Mouse (Mus musculus): ENCODE results near the gene Tcf7l1. TPM values are rescaled to one million over a fixed set of nuclear protein-coding genes. Genes with fewer than 3 reads are reported as not detected.

The Tcf7l1 gene
- polyA plus RNA-seq, 1 experiment from 2014 or later = 16.1 TPM

DNA sequence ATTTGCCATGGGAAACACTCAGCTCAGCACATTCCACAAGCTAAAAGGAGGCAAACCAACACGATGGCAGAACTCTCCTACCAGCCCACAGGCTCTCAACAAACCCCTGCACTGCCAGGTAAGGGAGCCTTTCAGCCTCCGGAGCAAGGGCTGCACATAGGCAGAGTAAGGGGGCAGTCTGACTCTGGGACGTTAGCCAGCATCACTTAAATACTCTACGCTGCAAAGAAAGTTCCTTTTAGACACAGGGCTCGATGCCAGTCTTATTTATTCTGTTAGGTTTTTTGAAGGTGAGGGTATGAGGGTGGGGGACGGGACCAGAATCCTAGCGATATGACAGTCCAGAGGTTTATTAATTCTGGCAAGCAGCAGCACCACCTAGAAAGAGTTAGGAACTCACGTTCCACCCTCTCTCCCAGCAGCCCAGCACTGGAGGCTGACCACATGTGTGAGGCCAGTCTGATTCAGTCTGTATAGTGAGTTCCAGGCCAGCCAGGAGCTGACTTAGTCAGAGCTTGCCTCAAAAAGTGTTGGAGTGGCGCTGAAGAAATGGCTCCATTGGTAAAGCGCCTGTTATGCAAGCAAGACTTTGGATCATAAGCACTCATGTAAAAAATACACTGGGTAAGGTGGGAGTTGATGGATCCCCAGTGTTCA lies 44.8 kb downstream of the Tcf7l1 start:
- Histone ChIP-seq H3K4me3 (no peak overlapping the region), H3K4me1 (peaks cover 82% of the 10 kb centered on the region), H3K36me3 (no peaks in the 10 kb centered on the region), H3K9me3 (no peaks in the 10 kb centered on the region), H3K9ac (no peak overlapping the region), H3K4me2 (no peak overlapping the region), H3K27me3 (replicated peaks) (no peaks in the 10 kb centered on the region), H3K27ac (replicated peaks) (no peak overlapping the region; the same call in 1 of the 2 replicates)
- 52% methylated on average over 10 of the region's 10 CpGs for WGBS
- ATAC-seq (ENCODE audit: extremely low read depth, insufficient number of reproducible peaks, low FRiP score, low TSS enrichment) = no peak

DNA sequence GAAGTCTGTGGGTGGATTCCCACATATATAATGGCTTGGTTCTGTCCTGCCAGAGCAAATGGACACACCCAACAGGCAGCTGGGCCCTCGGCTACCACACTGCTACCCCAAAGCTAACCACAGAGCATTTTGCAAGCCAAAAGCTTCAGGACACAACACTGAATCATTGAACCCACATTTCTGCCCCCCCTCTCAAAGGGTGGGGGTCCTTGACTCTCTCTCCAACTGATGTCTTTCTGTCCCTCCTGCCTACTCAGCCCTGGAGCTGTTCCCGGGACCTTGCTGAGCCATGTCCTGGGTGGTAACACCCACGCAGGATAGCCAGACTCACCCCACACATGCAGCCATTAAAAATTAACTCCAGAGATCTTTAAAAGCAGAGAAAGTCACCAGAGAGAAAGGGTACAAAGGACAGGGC lies 45.4 kb downstream of the Tcf7l1 start:
- no peaks in the 10 kb centered on the region for H3K9me3 ChIP-seq
- ATAC-seq (ENCODE audit: extremely low read depth, insufficient number of reproducible peaks, low FRiP score, low TSS enrichment) = no peak
- no peaks in the 10 kb centered on the region for H3K36me3 ChIP-seq
- 65% methylated on average over 3 of the region's 3 CpGs for WGBS
- H3K9ac ChIP-seq = no peak overlapping the region
- peaks cover 75% of the 10 kb centered on the region for H3K4me1 ChIP-seq
- H3K27ac ChIP-seq (replicated peaks) = no peak overlapping the region
- no peak overlapping the region for H3K4me3 ChIP-seq
- H3K4me2 ChIP-seq = no peak overlapping the region
- no peaks in the 10 kb centered on the region for H3K27me3 ChIP-seq (replicated peaks)

DNA sequence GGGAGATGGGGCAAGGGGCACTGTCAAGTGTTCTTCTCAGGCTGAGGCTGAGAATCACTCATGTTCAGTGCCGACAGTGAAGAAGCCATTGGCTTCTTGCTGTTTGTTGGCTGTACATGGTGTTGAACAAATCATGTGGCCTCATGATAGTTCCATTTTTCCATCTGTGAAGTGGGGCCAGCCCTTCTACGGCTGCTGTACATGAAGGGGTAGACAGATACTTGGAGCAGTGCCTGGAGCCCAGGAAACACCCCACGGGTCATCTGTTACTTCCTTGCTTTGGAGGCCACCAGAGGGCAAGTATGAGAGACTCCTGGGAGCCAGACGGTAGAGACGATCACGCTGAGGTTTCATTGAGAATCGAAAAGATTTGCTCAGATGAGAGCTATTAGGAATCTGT lies 46.7 kb downstream of the Tcf7l1 start:
- Histone ChIP-seq H3K9me3 (no peaks in the 10 kb centered on the region), H3K27me3 (replicated peaks) (no peaks in the 10 kb centered on the region), H3K4me1 (peaks cover 68% of the 10 kb centered on the region), H3K9ac (no peak overlapping the region), H3K36me3 (no peaks in the 10 kb centered on the region), H3K4me3 (no peak overlapping the region), H3K4me2 (no peak overlapping the region), H3K27ac (replicated peaks) (no peak overlapping the region)
- 50% methylated on average over 7 of the region's 7 CpGs for WGBS
- ATAC-seq (ENCODE audit: extremely low read depth, insufficient number of reproducible peaks, low FRiP score, low TSS enrichment) = no peak

DNA sequence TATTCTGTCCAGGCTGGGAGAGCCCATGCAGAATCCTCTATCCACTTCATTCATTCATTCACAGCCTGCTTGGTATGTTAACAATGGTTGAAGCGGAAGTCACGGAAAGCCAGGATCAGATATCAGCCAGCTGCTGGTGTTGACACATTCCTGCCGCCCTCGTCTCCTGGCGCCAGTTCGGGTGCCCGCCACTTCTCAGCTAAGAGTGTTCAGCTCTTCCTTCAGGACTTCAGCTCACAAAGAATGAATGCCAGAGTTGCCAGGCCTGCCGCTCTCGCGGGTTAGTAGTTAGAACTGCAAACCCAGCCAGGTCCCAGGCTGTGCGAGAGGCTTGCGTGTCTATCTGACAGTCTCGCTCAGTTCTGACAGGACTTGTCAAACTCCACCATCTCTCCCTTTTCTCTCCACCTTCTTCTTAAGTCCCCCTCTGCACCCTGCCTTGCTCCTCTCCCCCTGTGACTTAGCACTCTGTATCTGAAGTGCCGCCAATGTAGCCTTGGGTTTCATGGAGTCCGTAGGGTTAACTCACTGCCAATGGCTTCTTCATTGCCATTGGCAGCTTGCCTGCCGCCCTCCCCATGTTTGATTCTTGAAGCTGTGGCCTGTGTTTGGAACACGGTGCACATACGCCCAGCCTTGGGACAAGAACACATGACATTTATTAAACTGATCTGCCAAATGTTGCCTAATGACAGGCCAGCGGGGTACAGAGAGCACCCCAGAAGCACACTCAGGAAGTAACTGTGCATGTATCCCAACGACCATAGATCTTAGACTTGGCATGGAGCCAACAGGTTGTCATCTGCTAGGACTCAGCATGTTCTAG lies 48.2 kb downstream of the Tcf7l1 start:
- peak overlapping the region; percentile 48; the same call in 1 of the 2 replicates for H3K9ac ChIP-seq
- WGBS = 18% methylated on average over 20 of the region's 20 CpGs
- peaks cover 71% of the 10 kb centered on the region for H3K4me1 ChIP-seq
- no peaks in the 10 kb centered on the region for H3K27me3 ChIP-seq (replicated peaks)
- H3K4me3 ChIP-seq = peak overlapping the region; percentile 21
- ATAC-seq (ENCODE audit: extremely low read depth, insufficient number of reproducible peaks, low FRiP score, low TSS enrichment) = no peak
- H3K4me2 ChIP-seq = peak overlapping the region; percentile 59
- H3K9me3 ChIP-seq = no peaks in the 10 kb centered on the region
- H3K36me3 ChIP-seq = no peaks in the 10 kb centered on the region
- peak overlapping the region; percentile 85 for H3K27ac ChIP-seq (replicated peaks)

DNA sequence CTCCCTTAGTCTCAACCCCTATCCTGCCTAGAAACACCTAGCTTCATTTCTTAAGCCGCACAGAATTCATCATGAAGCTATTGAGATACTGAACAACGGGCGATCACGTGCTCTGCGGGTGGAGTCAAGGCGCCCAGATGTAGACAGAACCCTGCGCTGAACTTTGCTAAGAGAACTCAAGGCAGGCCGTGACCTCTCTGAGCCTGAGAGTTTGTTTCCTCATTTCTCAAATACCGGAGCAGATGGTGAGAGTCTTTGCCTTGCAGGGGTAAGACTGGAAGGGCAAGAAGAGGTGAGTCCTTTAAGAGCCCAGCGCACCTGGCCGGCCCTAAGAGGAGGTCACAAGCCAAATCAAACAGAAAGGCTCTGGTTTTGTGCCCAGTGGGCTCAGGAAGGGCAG lies 52.2 kb downstream of the Tcf7l1 start:
- Histone ChIP-seq H3K4me1 (peaks cover 47% of the 10 kb centered on the region), H3K36me3 (0 out of 2 replicates have a peak, but pooled peaks cover 3% of the 10 kb centered on the region), H3K27ac (replicated peaks) (no peak overlapping the region), H3K4me2 (no peak overlapping the region), H3K27me3 (replicated peaks) (no peaks in the 10 kb centered on the region), H3K9me3 (no peaks in the 10 kb centered on the region), H3K4me3 (no peak overlapping the region), H3K9ac (no peak overlapping the region)
- 83% methylated on average over 11 of the region's 11 CpGs for WGBS
- no peak for ATAC-seq (ENCODE audit: extremely low read depth, insufficient number of reproducible peaks, low FRiP score, low TSS enrichment)

DNA sequence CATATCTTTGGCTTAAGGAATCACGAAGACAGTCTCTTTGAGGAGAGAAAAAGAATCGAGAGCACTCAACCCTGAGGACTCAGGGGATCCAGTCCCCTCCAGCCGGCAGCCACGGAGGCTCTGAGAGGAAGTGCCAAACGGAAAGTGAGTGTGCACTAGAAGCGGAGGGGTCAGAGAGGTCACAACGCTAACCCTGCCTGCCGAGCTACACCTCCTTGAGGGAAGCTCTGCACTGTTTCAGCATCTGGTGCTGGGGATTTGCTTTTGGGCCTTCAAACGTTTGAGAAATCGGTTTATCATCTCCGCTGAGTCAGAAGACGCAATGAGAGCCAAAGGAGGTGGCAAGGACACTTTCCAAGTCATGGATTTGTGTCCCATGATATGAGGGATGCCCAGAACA lies 53.8 kb downstream of the Tcf7l1 start:
- no peak overlapping the region for H3K4me3 ChIP-seq
- H3K9ac ChIP-seq = no peak overlapping the region
- no peak for ATAC-seq (ENCODE audit: extremely low read depth, insufficient number of reproducible peaks, low FRiP score, low TSS enrichment)
- no peaks in the 10 kb centered on the region for H3K27me3 ChIP-seq (replicated peaks)
- peaks cover 40% of the 10 kb centered on the region for H3K4me1 ChIP-seq
- no peak overlapping the region; the same call in 1 of the 2 replicates for H3K27ac ChIP-seq (replicated peaks)
- no peak overlapping the region for H3K4me2 ChIP-seq
- H3K36me3 ChIP-seq = 0 out of 2 replicates have a peak, but pooled peaks cover 3% of the 10 kb centered on the region
- WGBS = 29% methylated on average over 12 of the region's 12 CpGs
- H3K9me3 ChIP-seq = no peaks in the 10 kb centered on the region

- Histone ChIP-seq H3K4me1 (peaks cover 38% of the 10 kb centered on the region), H3K36me3 (0 out of 2 replicates have a peak, but pooled peaks cover 3% of the 10 kb centered on the region)
- 76% methylated on average over 3 of the region's 3 CpGs for WGBS
Measured at GRCm38 (mm10) chr6:72733375-72733774, 55.7 kb downstream of the Tcf7l1 start.

DNA sequence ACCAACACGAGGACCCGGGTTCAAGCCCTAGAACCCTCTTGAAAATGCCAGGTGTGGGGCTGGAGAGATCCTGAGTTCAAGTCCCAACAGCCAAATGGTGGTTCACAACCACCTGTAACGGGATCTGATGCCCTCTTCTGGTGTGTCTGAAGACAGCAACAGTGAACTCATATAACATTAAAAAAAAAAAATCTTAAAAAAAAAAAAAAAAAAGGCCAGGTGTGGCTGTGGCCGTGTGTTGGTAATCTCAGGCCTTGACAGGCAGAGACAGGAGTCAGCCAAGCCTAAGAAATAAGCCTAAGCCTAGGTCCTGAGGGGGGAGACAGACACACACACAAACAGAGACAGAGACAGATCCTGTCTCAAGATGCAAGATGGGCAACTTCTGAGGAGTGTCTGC lies 56.9 kb downstream of the Tcf7l1 start:
- no peak for ATAC-seq (ENCODE audit: extremely low read depth, insufficient number of reproducible peaks, low FRiP score, low TSS enrichment)
- WGBS = 71% methylated on average over 4 of the region's 4 CpGs

More at GRCm38 (mm10) chr6:72733375-72733774, 55.7 kb downstream of the Tcf7l1 start:
- no peaks in the 10 kb centered on the region for H3K9me3 ChIP-seq
- H3K4me2 ChIP-seq = no peak overlapping the region
- H3K9ac ChIP-seq = no peak overlapping the region
- no peak overlapping the region for H3K4me3 ChIP-seq
- H3K27ac ChIP-seq (replicated peaks) = no peak overlapping the region
- no peak for ATAC-seq (ENCODE audit: extremely low read depth, insufficient number of reproducible peaks, low FRiP score, low TSS enrichment)
- H3K27me3 ChIP-seq (replicated peaks) = no peaks in the 10 kb centered on the region

GRCm38 (mm10) chr6:72730560-72730849 lies 58.5 kb downstream of the Tcf7l1 start:
- 0 out of 2 replicates have a peak overlapping the region, but pooled peaks have one; percentile 26 for H3K9ac ChIP-seq
- ATAC-seq (ENCODE audit: extremely low read depth, insufficient number of reproducible peaks, low FRiP score, low TSS enrichment) = no peak
- H3K4me2 ChIP-seq = no peak overlapping the region
- H3K27me3 ChIP-seq (replicated peaks) = no peaks in the 10 kb centered on the region
- H3K9me3 ChIP-seq = no peaks in the 10 kb centered on the region
- no peak overlapping the region for H3K4me3 ChIP-seq
- WGBS = 49% methylated on average over 8 of the region's 8 CpGs
- H3K4me1 ChIP-seq = peaks cover 27% of the 10 kb centered on the region
- no peak overlapping the region for H3K27ac ChIP-seq (replicated peaks)
- 0 out of 2 replicates have a peak, but pooled peaks cover 3% of the 10 kb centered on the region for H3K36me3 ChIP-seq

More for the DNA sequence above, 56.9 kb downstream of the Tcf7l1 start:
- H3K4me3 ChIP-seq = no peak overlapping the region
- no peaks in the 10 kb centered on the region for H3K9me3 ChIP-seq
- H3K4me2 ChIP-seq = no peak overlapping the region
- no peaks in the 10 kb centered on the region for H3K27me3 ChIP-seq (replicated peaks)
- 0 out of 2 replicates have a peak, but pooled peaks cover 3% of the 10 kb centered on the region for H3K36me3 ChIP-seq
- no peak overlapping the region for H3K27ac ChIP-seq (replicated peaks)
- peaks cover 36% of the 10 kb centered on the region for H3K4me1 ChIP-seq
- no peak overlapping the region for H3K9ac ChIP-seq

DNA sequence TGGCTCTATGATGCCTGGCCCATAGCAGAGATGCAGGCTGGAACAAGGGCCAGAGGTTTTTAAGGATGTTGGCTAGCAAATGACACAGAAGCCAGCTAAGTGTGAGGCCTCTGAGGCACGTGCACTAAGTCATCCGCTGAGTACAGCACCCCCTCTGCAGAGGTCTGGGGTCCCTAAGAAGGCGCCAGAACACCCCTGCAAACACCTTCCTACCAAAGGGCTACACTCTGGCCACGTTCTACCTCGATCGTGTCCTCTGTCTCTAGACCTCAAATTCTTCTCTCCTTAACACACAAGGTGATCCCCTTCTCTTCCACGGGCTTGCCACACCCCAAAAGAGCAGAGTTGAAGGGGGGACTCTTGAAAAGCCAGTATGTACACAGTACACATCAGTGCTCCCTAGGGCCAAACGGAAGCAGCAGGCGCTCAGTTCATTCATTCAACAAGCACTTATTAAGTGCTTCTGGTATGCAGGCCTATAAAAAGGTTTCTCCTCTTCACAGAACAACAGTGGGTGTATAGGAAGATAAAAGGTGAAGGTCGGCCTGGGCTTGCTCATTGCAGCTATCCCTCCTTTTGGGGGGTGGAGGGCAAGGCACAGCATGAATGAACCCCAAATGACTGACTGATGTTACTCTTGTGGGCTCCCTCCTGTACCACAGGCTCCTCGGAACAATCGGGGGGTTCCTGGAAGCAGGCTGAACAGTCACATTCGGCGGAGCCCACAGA lies 59.1 kb downstream of the Tcf7l1 start:
- no peak overlapping the region for H3K27ac ChIP-seq (replicated peaks)
- ATAC-seq (ENCODE audit: extremely low read depth, insufficient number of reproducible peaks, low FRiP score, low TSS enrichment) = no peak
- peaks cover 22% of the 10 kb centered on the region for H3K4me1 ChIP-seq
- H3K9me3 ChIP-seq = no peaks in the 10 kb centered on the region
- H3K4me3 ChIP-seq = no peak overlapping the region
- H3K4me2 ChIP-seq = no peak overlapping the region
- WGBS = 63% methylated on average over 14 of the region's 14 CpGs
- 0 out of 2 replicates have a peak overlapping the region, but pooled peaks have one; percentile 26 for H3K9ac ChIP-seq
- H3K36me3 ChIP-seq = 0 out of 2 replicates have a peak, but pooled peaks cover 3% of the 10 kb centered on the region
- no peaks in the 10 kb centered on the region for H3K27me3 ChIP-seq (replicated peaks)

DNA sequence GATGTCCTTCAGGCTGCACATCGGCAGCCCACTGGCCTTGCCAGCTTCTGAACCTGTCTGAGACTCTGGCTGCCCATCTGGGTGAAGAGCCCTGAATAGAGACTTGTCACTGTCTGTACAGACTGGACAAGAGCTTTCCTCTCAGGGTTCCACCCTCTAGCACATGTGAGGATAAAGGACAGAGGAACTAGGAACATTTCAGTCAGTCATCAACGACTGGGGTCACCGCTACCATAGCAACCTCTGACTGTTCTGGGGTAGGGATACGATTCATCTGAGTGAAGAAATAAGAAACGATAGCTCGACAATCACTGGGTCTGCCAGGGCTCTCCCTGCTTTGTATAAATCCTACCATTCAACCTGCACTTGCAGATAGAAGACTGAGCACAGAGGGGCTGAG lies 61.2 kb downstream of the Tcf7l1 start:
- Histone ChIP-seq H3K27ac (replicated peaks) (no peak overlapping the region), H3K9me3 (no peaks in the 10 kb centered on the region), H3K27me3 (replicated peaks) (no peaks in the 10 kb centered on the region), H3K4me1 (peaks cover 31% of the 10 kb centered on the region), H3K9ac (no peak overlapping the region), H3K4me3 (no peak overlapping the region), H3K4me2 (no peak overlapping the region), H3K36me3 (0 out of 2 replicates have a peak, but pooled peaks cover 2% of the 10 kb centered on the region)
- ATAC-seq (ENCODE audit: extremely low read depth, insufficient number of reproducible peaks, low FRiP score, low TSS enrichment) = no peak
- WGBS = 68% methylated on average over 6 of the region's 6 CpGs

Measured in heart, embryonic 13.5 days (tissue).